Mouse (Mus musculus) megakaryocyte, adult 5-6 weeks (primary cell): ENCODE data around the gene Gm4858. TPM values are rescaled to one million over a fixed set of nuclear protein-coding genes. Genes with fewer than 3 reads are reported as not detected.
"Not testable (repeated sequence)": the region's sequence is repeated elsewhere in the genome, so short reads cannot be mapped to it uniquely, and the experiment has no call there.

ENCODE experiments used
- ATAC-seq: 2 replicates; pipeline ENCODE4 v1.8.0; 2016; ENCODE audit warnings: mild to moderate bottlenecking, inconsistent platforms; ENCODE audit not compliant: poor library complexity, severe bottlenecking
- total RNA-seq, 2 experiments: library from RNA; stranded (forward) in 1 of 2; stranded (reverse) in 1 of 2; fragments of 153-499, 151-499 nt in 1 of 2; fragments of 221-1000, 200-1000 nt in 1 of 2; gene quantifications; 2 replicates each; pipeline versions ENCODE4 v1.2.3 to v1.2.4; 2015 to 2017

The Gm4858 gene
- total RNA-seq (2015), result not detected in 2 replicates
- total RNA-seq (2017), result not detected in 2 replicates

GRCm38 (mm10) chr3:93068523-93068922 is at the start of gene Gm4858:
Gm4858 (plus strand) TSS chr3:93068823.
- not testable (repeated sequence) for ATAC-seq

GRCm38 (mm10) chr3:93018960-93019359 is 49.7 kb upstream of the Gm4858 start, which contains the start of gene Lce1m:
Lce1m (minus strand) TSS chr3:93019060.
- ATAC-seq, result no peak

- no peak for ATAC-seq
Observed at GRCm38 (mm10) chr3:93021171-93021570, 47.5 kb upstream of the Gm4858 start.

- no peak for ATAC-seq
Observed at GRCm38 (mm10) chr3:93023411-93024184, 45.0 kb upstream of the Gm4858 start.

GRCm38 (mm10) chr3:93025486-93025885 is 43.1 kb upstream of the Gm4858 start:
- no peak for ATAC-seq

GRCm38 (mm10) chr3:93031450-93031849 is 37.2 kb upstream of the Gm4858 start:
- ATAC-seq, result no peak

- ATAC-seq, result no peak
Observed at GRCm38 (mm10) chr3:93050182-93050581, 18.4 kb upstream of the Gm4858 start.

- no peak for ATAC-seq
Observed at GRCm38 (mm10) chr3:93052826-93053474, 15.7 kb upstream of the Gm4858 start.

GRCm38 (mm10) chr3:93086631-93087030 is 18.0 kb downstream of the Gm4858 start:
- no peak for ATAC-seq

GRCm38 (mm10) chr3:93093581-93093980 is 25.0 kb downstream of the Gm4858 start:
- not testable (repeated sequence) for ATAC-seq

- ATAC-seq, result no peak
Observed at GRCm38 (mm10) chr3:93096447-93096846, 27.8 kb downstream of the Gm4858 start.

GRCm38 (mm10) chr3:93111668-93112067 is 43.0 kb downstream of the Gm4858 start:
- no peak for ATAC-seq

GRCm38 (mm10) chr3:93114481-93114880 is 45.9 kb downstream of the Gm4858 start:
- peak; percentile 40; the same call in 1 of the 2 replicates for ATAC-seq

GRCm38 (mm10) chr3:93119101-93119500 is 50.5 kb downstream of the Gm4858 start:
- ATAC-seq, result no peak

Other genes starting within 250 kb of the Gm4858 start
- not detected in 2 replicates for gene Kprp, start 241.6 kb upstream of the Gm4858 start, total RNA-seq (2015)
- gene Kprp, start 241.6 kb upstream of the Gm4858 start, total RNA-seq (2017), result not detected in 2 replicates
- not detected in 2 replicates for gene Lce1l, start 217.5 kb upstream of the Gm4858 start, total RNA-seq (2015)
- gene Lce1l, start 217.5 kb upstream of the Gm4858 start, total RNA-seq (2017), result not detected in 2 replicates
- gene 2310050C09Rik, start 198.6 kb upstream of the Gm4858 start, total RNA-seq (2015), result not detected in 2 replicates
- gene 2310050C09Rik, start 198.6 kb upstream of the Gm4858 start, total RNA-seq (2017), result not detected in 2 replicates
- not detected in 2 replicates for gene Lce3a, start 142.6 kb upstream of the Gm4858 start, total RNA-seq (2015)
- not detected in 2 replicates for gene Lce3a, start 142.6 kb upstream of the Gm4858 start, total RNA-seq (2017)
- gene Lce3b, start 135.8 kb upstream of the Gm4858 start, total RNA-seq (2015), result not detected in 2 replicates
- not detected in 2 replicates for gene Lce3b, start 135.8 kb upstream of the Gm4858 start, total RNA-seq (2017)
- not detected in 2 replicates for gene Lce3c, start 124.3 kb upstream of the Gm4858 start, total RNA-seq (2015)
- gene Lce3c, start 124.3 kb upstream of the Gm4858 start, total RNA-seq (2017), result not detected in 2 replicates
- not detected in 2 replicates for gene Lce3d, start 111.4 kb upstream of the Gm4858 start, total RNA-seq (2015)
- not detected in 2 replicates for gene Lce3d, start 111.4 kb upstream of the Gm4858 start, total RNA-seq (2017)
- gene Lce3e, start 101.8 kb upstream of the Gm4858 start, total RNA-seq (2015), result not detected in 2 replicates
- gene Lce3e, start 101.8 kb upstream of the Gm4858 start, total RNA-seq (2017), result not detected in 2 replicates
- not detected in 2 replicates for gene Lce3f, start 76.6 kb upstream of the Gm4858 start, total RNA-seq (2015)
- gene Lce3f, start 76.6 kb upstream of the Gm4858 start, total RNA-seq (2017), result not detected in 2 replicates
- gene Crct1, start 53.1 kb upstream of the Gm4858 start, total RNA-seq (2015), result not detected in 2 replicates
- not detected in 2 replicates for gene Crct1, start 53.1 kb upstream of the Gm4858 start, total RNA-seq (2017)
- not detected in 2 replicates for gene Lce1m, start 49.8 kb upstream of the Gm4858 start, total RNA-seq (2015)
- gene Lce1m, start 49.8 kb upstream of the Gm4858 start, total RNA-seq (2017), result not detected in 2 replicates
- not detected in 2 replicates for gene Crnn, start 76.0 kb downstream of the Gm4858 start, total RNA-seq (2015)
- gene Crnn, start 76.0 kb downstream of the Gm4858 start, total RNA-seq (2017), result not detected in 2 replicates
- not detected in 2 replicates for gene Flg2, start 128.5 kb downstream of the Gm4858 start, total RNA-seq (2015)
- not detected in 2 replicates for gene Flg2, start 128.5 kb downstream of the Gm4858 start, total RNA-seq (2017)
- gene Flg, start 204.7 kb downstream of the Gm4858 start, total RNA-seq (2015), result not detected in 2 replicates
- not detected in 2 replicates for gene Flg, start 204.7 kb downstream of the Gm4858 start, total RNA-seq (2017)